Mouse (Mus musculus) telencephalon, adult 2 months (tissue): ENCODE data around the gene N4bp2.

Experiments used
- DNase-seq: peaks from one replicate; pipeline ENCODE4 v3.0.0-alpha.2; 2011; ENCODE audit warnings: low read depth, low spot score

Gene N4bp2

GRCm38 (mm10) chr5:65829059-65829458, 65.7 kb downstream of the N4bp2 start:
- DNase-seq, result no peak

GRCm38 (mm10) chr5:65831917-65832618, 68.7 kb downstream of the N4bp2 start:
- no peak for DNase-seq

GRCm38 (mm10) chr5:65833092-65833491, 69.8 kb downstream of the N4bp2 start:
- DNase-seq, result no peak

GRCm38 (mm10) chr5:65833766-65834498, 70.6 kb downstream of the N4bp2 start:
- DNase-seq, result no peak

GRCm38 (mm10) chr5:65838053-65838452, 74.7 kb downstream of the N4bp2 start:
- DNase-seq, result no peak

- no peak for DNase-seq
Observed at GRCm38 (mm10) chr5:65842947-65843346, 79.6 kb downstream of the N4bp2 start.

DNA sequence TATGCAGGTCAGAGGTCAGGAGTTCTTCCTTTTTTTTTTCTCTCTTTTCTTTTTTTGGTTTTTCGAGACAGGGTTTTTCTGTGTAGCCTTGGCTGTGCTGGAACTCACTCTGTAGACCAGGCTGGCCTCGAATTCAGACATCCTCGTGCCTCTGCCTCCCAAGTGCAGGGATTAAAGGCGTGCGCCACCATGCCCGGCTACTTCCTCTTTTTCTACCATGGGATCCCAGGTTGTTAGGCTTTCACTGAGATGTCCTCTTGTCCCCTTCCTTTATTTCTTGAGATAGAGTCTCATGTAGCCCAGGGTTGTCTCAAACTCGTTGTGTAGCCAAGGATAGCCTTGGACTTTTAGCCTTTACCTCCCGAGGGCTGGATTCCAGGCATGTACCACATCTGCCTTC, 83.2 kb downstream of the N4bp2 start:
- no peak for DNase-seq

DNA sequence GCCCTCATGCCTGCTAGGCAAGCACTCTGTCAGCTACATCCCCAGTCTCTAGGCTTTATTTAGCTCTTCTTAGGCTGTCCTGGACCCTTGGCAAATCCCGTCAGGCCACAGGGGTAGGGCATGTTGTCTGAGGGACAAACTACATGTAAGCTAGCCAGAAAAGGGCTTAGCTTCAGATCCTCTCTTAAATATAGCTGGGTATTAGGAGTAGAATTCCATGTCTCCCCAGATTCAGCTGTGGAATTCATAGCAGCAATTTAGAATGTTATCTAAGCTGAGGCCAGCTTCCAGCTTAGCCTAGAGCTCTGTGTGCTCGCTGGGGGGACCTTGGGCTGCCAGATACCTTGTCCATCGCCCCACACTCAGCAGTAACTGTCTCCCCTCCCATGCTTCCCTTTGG, 83.6 kb downstream of the N4bp2 start:
- no peak for DNase-seq

GRCm38 (mm10) chr5:65847656-65848055, 84.3 kb downstream of the N4bp2 start:
- no peak for DNase-seq

- no peak for DNase-seq
Observed at GRCm38 (mm10) chr5:65850765-65851164, 87.4 kb downstream of the N4bp2 start.

- DNase-seq, result no peak
Observed at GRCm38 (mm10) chr5:65854786-65855191, 91.5 kb downstream of the N4bp2 start.

DNA sequence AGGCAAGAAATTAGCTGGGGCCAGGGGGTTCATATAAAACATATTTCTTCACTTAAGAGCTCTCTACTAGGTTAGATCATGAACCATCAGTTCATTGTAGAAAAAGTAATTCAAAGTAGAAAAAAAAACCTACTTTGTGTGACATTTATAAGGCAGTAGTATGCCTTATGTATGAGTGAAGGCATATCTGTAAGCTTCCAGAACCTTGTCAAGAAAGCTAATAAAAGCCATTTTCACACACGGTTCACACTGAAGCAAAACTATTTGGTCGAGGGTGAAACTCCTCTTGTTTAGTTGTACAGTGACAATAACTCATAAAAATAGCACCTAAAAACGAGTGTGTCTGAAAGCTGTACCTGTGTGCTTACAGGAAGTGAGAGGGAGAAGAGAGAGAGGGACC, 92.2 kb downstream of the N4bp2 start:
- DNase-seq, result no peak

DNA sequence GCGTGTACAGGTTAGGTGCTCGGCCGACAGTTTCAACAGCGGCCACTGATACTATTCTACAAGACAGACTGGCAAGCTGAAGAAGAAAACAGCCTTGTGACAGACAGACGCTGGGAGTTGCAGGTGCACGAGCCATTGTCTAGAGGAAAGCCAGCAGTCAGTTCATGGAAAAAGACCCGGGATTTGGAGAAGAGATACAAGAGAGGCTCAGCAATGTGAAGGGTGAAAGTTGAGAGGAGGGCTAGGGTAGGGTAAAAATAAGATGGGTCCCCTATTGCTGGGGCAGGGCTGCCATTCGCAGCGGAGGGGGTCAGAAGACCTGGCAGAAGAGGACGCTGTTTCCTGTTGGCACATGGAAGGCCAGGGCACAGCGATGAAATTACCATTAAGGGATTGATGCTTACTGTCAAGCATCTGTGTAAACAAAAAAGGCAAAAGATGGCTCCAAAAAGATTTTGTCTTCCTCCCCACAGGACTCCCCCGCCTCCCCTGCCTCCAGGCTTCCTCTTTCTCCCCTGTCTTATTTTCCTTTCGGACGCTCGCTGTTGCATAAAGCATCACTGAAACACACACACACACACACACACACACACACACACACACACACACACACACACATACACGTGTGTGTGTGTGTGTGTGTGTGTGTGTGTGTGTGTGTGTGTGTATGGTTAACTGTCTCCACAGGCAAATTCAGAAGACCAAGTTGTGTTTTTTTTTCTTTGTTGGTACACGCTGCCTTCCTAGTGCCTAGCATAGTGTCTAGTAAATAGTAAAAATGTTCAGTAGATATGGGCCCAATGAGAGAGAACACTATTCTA, 93.5 kb downstream of the N4bp2 start:
- DNase-seq, result no peak

DNA sequence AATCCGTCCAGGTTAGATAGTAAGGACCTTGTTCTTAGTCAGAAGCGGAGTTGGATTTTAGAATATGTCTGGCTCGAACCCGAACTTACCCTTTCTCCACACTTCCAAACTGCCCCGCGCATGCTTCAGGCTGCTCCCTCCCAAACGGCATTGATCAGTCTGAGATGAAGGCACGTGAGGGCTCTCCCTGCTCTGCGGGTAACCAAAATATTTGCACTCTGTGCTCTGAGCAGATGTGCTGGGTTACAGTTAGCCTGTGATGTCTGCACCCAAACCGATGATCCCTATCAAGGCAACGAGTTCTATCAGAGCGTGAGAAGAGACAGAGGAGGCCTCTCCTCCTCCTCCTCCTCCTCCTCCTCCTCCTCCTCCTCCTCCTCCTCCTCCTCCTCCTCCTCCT, 94.6 kb downstream of the N4bp2 start:
- no peak for DNase-seq

GRCm38 (mm10) chr5:65858355-65858754, 95.0 kb downstream of the N4bp2 start:
- no peak for DNase-seq

DNA sequence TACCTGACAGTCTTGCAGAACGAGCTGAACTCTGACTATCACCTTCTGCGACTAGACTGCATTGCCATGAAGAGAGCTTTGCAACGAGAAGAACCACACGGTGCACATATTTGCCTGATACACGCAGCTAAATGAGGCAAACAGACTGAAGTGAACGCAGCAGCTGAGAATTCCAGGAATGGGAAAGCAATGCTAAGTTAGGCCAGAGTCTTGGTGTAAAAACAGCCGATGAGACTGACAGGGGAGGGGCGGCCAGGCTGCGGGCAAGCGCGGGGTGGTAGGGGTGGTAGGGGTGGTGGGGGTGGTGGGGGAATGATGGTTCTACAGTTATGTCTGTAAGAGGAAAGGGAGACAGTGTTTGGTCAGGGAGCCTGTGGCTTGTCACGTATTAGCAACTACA, 95.6 kb downstream of the N4bp2 start:
- no peak for DNase-seq

- no peak for DNase-seq
Observed at GRCm38 (mm10) chr5:65859396-65859795, 96.1 kb downstream of the N4bp2 start.

DNA sequence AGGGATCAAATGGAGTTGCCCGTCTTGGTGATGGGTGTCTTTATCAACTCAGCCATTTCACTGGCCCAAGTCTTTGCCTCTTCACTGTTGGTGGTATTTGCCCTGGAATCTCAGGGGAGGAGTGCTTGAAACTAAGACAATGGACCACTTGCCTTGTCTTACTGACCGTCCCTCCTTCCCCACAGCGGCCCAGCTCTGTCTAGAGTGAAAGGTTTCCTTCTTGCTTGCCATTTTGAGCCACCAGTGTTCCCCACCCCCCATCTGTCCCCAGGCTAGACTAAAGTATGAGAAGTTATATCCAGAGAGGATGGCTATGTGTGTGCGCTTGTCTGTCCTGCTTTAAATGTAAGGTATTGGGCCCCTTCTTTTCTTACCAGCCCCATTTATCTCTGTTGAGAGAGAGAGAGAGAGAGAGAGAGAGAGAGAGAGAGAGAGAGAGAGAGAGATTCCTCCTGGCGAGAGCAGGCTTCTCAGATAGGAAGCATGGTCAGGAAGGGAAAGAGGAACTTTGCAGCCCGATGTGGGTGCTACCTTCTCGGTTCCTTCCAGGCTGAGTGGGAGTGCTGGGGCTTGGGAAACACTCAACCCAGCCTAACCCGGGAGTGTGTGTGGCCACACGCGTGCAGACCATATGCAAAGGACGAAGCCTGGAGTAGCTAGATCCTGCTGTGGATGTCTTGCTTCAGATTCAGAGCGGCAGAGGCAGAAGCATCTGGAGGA, 97.1 kb downstream of the N4bp2 start:
- no peak for DNase-seq

DNA sequence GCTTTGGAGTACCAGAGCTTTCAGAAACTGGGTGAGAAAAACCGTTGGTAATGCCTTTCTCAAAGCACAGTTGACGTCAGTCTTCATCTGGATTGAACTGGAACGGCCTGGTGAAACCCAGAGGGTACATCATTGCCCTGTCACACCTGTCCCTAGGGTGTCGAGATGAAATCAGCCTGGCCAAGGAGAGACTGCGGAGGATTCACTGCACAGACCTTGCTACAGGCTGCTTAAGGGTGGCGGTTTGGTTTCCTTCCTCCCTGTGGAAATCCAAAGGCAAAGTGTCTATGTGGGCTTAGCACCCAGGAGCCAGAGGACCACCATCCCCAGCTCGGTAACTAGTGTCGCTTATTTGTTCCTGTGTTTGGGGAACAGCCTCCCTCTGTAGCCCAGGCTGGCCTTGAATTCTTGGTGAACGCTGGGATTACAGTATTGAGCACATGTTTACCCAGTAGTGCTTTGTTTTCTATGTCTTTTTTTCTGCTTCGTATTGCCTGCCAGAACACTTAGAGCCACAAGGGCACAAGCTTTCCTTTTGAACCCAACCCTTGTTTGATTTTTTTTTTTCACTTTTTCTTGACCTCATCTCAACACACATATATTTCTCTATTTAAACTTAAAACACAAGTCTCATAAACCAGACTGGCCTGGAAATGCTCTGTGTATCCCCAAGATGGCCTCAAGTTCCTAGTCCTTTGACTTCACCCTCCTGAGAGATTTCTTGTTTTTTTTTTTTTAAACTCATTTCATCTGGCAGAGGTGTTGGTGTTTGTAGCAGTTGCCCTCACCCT, 98.0 kb downstream of the N4bp2 start, which contains the start of gene Rhoh:
Gene Rhoh, plus strand, starts transcription at position 60 of the 791 bp plus-strand sequence.
- DNase-seq, result no peak

- DNase-seq, result no peak
Observed at GRCm38 (mm10) chr5:65862217-65862927, 99.1 kb downstream of the N4bp2 start.
